Mouse (Mus musculus): ENCODE measurements around the gene Dcaf6.

- TF ChIP-seq CTCF (IDR thresholded peaks at IDR 0.05; ENCODE audit: extremely low read depth, insufficient read length, insufficient replicate concordance, low read depth, low read length) = no peak
- no peak for TF ChIP-seq POLR2A (IDR thresholded peaks at IDR 0.05; ENCODE audit: low read depth, low read length)
These were observed 137.3 kb downstream of the Dcaf6 start for GRCm38 (mm10) chr1:165322934-165323333.

Measured in small intestine, adult 2 months (tissue).